Mouse (Mus musculus) erythroblast, embryonic 14.5 days (primary cell): ENCODE measurements at regions not wholly inside any gene's neighbourhood (a gene's known extent, or its start where the extent isn't known, plus 50 kb on each side); places are given as distances from the start of the nearest gene placed in this dataset.

Source experiments
- GATA1 ChIP-seq: IDR thresholded peaks from 2 replicates; pipeline ENCODE4 v1.6.1; 2012; ENCODE audit warnings: low read length, inconsistent platforms, mixed read lengths
- TAL1 ChIP-seq: IDR thresholded peaks from 3 replicates; pipeline ENCODE4 v1.6.1; 2012; ENCODE audit warnings: low read length, inconsistent platforms, mixed read lengths

- no peak for TF ChIP-seq GATA1
- TF ChIP-seq TAL1: no peak
These were observed 138.9 kb downstream of the Lipi start for GRCm38 (mm10) chr16:75446901-75447514.
